Mouse (Mus musculus): ENCODE results near the gene Trpm1. TPM values are rescaled to one million over a fixed set of nuclear protein-coding genes. Genes with fewer than 3 reads are reported as not detected.

Trpm1 gene
- total RNA-seq, 2 experiments from 2014 or later: not detected

DNA sequence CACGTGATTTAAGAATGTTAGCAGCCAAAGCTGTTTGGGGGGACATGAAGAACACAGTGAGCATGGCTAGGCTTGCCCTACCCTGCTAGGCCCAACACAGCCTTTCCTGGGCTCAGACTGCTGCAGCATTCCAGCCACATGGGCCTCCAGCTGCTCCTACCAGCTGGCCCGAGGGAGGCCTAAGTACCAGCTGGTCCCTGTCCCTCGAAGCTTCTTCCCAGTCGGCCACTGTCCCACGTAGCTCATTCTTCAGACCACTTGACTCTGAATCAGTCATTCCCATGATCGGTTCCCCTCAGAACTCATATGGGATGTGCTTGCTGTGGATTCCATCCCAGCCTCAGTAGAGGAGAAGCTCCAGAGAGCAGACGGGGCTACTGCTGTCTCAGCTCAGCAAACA, 8.4 kb downstream of the Trpm1 start:
- no peak for ATAC-seq (replicated peaks; ENCODE audit: low FRiP score, poor library complexity, severe bottlenecking)

DNA sequence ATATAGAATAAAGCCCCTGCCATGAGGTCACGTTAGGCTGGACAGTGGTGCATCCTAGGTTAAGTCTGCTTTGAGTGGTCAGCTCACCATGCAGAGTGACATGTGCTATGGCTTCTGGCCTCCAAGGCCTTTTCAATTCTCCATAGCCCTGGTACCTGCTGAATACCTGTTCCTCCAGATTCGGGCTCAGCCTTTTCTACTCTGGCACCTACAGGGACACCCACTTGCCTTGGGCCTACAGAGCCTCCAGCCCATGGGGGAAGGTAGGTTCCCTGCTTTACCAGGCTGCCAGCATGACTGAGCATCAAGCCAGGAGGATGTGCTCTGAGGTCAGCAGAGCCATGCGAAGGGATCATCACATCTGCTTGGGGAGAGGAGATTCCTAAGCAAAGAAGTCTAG, 9.5 kb downstream of the Trpm1 start:
- ATAC-seq (replicated peaks; ENCODE audit: low FRiP score, poor library complexity, severe bottlenecking): no peak

DNA sequence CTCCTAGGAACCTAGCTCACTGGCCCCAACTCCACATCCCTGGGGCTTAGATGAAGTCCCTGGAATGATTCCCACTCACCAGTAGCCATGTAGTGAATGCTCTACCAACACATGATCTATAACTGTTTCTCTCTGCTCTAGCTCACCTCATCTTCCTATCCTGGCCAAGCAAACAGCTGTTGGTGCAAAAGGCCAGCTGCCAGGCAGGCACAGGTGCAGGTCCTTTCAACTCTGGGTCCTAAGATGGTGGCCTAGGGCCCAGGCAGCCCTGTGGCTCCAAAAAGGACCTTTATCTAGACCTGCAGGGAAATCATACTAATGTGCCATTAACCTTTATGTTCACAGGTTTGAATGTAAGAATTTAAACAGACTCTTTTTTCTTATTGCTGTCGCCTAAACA, 10.3 kb downstream of the Trpm1 start:
- ATAC-seq (replicated peaks; ENCODE audit: low FRiP score, poor library complexity, severe bottlenecking): no peak

DNA sequence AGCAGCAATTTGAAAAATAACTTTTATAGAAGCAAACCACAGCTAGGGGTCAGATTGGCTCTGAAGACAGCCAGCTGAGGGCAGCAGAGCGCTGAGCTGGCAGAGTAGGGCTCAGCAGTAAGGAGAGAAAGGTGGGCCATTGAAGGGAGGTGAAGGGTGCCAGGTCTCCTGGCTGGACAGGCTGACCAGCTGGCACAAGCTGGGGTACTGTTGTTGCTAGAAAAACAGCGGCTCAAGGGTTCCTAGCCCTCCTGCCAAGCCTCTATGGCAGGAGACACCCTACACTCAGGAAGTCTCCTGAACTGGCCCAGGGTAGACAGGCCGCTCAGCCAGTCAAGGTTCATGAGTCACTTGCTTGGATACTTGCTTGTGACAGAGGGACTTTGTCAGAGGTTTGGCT, 11.4 kb downstream of the Trpm1 start:
- ATAC-seq (replicated peaks; ENCODE audit: low FRiP score, poor library complexity, severe bottlenecking): no peak

DNA sequence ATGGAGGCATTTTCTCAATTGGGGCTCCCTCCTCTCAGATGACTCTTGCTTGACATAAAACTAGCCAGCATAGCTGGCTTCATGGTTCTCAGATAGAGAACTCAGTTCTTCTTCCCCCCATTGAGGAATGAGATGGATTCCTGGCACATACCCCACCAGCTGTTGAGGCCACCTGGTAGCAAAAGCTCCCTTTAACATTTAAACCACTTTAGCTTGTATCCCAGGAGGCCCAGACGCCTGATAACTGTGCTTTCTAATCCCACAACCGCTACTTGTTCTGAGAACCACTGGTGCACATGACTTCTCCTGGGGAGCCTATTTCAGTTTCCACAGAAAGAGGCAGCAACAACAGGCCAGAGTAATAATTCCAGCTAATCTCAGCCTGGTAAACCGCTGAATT, 12.4 kb downstream of the Trpm1 start:
- no peak for ATAC-seq (replicated peaks; ENCODE audit: low FRiP score, poor library complexity, severe bottlenecking)

DNA sequence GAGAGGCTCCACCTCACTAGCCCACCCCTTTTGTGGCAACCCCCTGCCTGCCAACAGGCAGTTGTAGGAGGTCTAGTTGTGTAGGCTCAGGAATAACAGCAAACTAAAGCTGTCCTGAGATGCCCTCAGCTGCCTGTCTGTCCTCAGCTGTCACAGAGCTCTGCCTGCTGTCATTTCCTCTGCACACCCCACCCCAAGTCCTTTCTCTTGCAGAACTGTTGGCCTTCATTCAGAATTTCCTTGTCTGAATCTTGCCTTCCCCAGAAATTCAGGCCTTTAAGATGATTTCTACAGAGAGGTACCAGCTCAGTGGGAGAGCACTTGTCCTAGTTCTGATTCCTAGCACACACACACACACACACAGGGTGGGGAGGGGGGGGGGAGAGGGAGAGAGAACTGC, 13.1 kb downstream of the Trpm1 start:
- ATAC-seq (replicated peaks; ENCODE audit: low FRiP score, poor library complexity, severe bottlenecking): no peak

DNA sequence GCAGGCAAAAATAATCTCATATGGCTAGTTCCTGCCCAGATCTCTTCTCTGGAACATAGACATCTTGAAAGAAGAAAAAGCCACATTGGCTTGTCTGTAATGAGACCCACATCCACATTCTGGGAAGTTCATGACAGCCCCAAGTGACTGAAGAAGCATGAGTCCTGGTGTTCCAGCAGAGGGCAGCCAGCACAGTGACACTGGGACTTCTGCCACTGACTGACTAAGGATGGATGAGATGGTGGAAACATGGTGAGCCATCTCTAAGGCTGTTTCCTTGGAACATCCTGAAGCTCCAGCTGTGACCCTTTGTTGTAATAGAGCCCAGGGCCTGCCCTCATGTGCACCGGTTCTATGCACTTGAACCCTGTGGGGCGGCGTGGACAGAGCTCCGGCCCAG, 25.7 kb downstream of the Trpm1 start:
- no peak for ATAC-seq (replicated peaks; ENCODE audit: low FRiP score, poor library complexity, severe bottlenecking)

DNA sequence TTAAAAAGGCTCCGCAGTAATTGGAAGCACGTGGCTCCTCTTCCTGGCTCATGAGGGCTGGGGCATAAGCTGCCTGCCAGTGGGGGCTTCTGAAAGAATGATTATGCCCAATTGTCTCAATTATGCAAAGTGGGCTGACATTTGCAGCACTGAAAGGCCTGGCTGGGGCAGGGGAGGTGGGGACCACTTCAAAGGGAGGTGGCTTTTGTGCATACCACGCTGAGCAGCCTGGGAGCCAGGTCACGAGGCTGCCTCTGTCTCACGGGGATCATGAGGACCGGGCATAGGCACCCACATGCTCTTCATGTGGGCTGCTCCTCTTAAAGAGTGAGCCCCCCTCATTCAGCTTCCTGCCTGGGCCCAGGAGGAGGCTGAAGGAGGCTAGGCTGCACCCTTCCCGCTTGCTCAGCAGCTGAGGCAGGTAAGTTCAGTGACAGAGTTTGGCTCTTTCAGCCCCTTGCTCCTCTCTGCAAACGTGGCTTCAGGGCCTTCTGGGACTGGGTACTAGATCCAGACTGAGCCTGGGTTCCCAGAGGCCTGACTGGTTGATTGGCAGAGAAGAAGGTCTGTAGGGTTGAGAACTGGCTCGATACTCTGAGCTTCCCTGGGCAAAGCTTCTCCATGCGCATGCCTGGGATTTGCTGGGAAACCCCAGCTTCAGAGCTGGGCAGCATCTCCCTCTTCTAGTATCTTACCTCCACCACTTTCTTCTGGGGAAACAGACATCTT, 31.7 kb downstream of the Trpm1 start:
- no peak for ATAC-seq (replicated peaks; ENCODE audit: low FRiP score, poor library complexity, severe bottlenecking)

DNA sequence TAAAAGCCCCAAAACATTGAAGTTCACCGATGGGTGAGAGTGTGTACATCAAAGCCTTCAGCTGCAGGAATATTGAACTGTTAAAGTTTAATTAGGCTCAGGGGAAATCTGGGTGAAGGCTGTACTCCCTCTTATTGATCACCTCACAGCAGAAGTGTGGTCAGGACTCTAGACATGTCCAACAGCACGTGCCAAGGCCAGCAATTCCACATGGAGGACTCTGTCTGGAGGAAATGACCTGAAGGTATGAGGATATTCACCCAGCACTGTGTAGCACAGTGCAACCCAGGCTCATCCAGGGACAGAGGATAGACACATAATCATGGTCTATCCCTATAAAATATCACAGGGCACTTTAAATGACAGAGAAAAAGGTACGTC, 32.3 kb downstream of the Trpm1 start:
- ATAC-seq (replicated peaks; ENCODE audit: low FRiP score, poor library complexity, severe bottlenecking): no peak

DNA sequence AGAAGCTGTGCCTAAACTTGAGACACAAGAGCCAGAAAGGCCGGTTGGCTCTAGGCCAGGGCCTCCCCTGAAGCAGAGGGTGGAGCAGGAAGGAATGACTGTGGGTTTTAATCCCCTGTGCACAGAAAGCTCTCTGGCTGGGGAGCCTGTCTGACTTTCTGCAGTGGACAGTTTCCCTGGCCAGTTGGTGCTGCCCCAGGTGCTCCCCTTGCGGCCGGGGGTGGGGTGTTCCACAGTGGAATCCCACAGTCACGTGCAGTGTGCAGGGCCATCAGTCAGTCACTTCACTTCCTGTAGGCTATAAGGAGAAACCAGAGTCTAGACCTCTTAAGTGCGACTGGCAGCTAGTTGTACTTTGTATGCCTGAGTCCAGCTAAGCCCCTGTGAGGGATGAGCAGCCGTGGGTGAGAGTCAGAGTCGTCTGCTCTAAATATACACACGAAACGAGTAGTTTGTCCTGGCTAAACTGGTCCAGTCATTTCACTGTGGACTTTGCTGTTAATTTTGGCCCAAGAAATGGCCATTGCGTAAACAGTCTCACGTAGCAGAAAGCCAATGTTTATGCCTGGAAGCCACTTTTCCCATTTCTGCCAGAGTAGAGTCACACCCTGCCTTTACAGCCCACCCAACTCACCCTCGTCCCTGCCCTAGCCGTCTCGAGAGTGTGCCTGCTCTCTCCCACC, 38.8 kb downstream of the Trpm1 start:
- no peak for ATAC-seq (replicated peaks; ENCODE audit: low FRiP score, poor library complexity, severe bottlenecking)

DNA sequence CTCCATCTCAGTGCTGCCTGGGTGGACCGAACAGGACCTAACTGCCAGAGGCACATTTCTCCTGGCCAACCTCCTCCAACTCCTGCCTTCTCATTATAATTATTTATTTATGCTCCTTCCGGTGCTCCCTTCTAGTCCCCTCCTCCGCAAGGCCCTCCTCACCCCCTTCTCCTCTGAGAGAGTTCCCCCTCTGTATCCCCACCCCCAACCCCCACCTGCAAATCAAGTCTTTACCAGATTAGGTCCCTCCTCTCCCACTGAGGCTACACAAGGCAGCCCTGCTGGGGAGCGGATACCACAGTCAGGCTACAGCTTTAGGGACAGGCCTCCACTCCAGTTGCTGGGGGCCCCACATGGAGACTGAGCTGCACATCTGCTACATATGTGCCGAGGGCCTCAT, 39.8 kb downstream of the Trpm1 start:
- ATAC-seq (replicated peaks; ENCODE audit: low FRiP score, poor library complexity, severe bottlenecking): no peak

DNA sequence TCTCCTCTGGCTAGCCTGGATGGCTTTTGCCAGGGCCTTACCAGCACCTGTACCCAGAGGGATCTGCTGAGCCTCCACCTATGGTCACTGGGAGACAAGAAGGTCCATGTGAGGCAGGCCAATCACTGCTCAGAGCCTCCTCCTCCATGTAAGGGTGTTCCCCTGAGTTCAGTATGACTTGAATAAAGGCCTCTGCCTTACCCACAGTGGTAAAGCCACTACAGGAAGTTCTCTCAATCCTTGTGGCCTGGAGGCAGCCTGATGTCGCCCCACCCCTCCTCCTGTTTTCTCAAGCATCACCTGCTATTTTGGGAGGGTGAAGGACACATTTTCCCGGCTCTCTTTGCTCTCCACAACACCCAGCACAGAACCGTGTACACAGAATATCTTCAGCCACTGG, 42.5 kb downstream of the Trpm1 start:
- ATAC-seq (replicated peaks; ENCODE audit: low FRiP score, poor library complexity, severe bottlenecking): no peak

DNA sequence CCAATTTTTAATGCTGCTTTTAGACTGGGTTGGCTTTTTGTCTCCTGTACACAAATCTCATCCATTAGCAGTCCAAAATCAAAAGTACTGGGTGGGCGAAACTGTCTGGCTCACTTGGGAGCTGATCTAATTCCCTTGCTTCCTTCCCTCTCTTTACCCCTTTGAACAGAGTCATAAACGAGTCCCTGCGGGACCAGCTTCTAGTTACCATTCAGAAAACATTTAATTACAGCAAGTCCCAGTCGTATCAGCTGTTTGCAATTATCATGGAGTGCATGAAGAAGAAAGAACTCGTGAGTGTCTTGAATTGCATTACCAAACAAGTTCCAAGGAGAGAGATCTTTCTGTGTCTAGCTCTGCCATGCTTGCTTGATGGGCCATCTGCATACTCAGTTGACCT, 55.1 kb downstream of the Trpm1 start:
- no peak for ATAC-seq (replicated peaks; ENCODE audit: low FRiP score, poor library complexity, severe bottlenecking)

DNA sequence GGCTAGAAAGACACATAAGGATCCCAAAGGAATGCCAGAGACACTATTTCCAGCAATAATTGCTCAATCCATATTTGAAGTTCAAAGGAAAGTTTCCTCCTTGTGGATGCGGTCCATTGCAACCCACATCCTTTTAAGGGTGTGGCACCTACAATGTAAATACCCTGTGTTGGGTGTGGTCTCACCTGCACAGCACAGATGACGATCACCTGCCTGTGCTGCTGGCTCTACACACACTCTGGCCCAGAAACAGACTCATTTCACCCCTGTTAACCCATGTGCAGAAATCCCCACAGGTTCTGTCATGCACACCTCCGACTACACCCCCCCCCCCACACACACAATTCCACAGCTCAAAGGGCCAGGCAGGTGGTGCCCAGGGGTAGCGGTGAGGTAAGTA, 59.2 kb downstream of the Trpm1 start:
- ATAC-seq (replicated peaks; ENCODE audit: low FRiP score, poor library complexity, severe bottlenecking): no peak

DNA sequence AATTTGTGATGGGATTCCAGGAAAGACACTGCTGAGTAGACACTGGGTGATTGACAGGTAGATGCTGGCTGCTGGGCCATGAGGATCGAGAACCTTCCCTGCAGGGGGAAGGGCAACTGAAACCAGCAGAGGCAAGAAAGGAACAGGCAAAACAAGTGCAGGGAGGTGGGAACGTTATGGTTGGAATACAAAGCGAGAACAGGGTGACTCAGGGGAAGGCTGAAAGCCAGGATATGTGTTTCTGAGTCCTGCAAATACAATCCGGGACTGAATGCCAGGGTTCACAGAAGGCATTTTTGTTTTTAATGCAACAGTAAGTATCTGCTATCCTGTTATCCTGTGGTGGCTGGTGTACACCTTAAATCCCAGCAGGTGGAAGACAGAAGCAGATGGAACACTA, 60.4 kb downstream of the Trpm1 start:
- ATAC-seq (replicated peaks; ENCODE audit: low FRiP score, poor library complexity, severe bottlenecking): no peak

DNA sequence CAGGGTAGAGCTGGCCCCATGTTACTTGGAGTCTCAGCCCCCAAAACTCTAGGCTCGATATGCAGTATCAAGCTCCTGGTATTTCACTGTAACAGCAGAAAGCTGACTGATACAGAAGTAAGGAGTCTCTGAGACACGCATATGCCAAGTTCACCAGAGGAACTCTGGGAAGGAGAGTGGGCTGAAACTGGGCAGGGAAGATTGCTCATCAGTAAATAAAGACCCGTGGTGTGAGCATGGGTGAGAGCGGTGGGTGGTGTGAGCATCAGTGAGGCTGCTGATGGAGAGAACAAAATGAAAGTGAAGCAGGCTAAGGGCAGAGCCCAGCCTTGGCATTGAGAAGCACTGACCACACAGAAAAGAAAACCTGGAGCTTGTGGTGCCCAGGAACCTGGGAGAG, 62.0 kb downstream of the Trpm1 start:
- no peak for ATAC-seq (replicated peaks; ENCODE audit: low FRiP score, poor library complexity, severe bottlenecking)

DNA sequence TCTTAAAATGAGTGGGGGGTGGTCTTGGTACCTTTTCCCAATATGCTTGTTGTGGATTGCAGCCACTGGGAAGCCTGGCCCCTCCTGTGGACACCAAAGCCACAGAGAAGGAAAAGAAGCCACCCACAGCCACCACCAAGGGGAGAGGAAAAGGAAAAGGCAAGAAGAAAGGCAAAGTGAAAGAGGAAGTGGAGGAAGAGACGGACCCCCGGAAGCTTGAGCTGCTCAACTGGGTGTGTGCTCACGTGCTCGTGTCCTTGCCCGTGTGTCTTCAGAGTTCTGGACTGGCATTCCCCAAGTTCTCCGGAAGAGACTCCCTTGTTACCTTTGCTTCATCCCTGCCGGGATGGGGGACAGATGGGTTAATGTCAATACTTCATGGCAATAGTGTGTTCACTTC, 63.8 kb downstream of the Trpm1 start:
- no peak for ATAC-seq (replicated peaks; ENCODE audit: low FRiP score, poor library complexity, severe bottlenecking)

DNA sequence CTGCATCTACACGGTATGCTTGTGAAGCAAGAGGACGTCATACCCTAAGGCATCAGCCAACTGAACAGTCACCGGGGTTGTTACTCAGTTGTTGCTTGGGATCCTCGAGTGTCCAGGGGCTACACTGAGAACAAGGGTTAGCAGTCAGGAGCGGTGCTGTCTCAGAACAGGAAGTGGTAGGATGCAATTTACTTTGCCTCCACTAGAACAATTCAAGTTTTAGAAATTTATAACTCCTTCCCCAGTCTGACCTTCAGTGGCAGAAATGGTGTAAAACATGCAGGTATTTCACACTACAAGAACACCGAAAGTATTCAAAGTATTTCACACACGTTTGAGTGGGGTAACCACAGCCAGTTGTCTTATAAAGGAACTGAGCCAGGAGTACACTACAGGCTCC, 66.1 kb downstream of the Trpm1 start:
- ATAC-seq (replicated peaks; ENCODE audit: low FRiP score, poor library complexity, severe bottlenecking): no peak

DNA sequence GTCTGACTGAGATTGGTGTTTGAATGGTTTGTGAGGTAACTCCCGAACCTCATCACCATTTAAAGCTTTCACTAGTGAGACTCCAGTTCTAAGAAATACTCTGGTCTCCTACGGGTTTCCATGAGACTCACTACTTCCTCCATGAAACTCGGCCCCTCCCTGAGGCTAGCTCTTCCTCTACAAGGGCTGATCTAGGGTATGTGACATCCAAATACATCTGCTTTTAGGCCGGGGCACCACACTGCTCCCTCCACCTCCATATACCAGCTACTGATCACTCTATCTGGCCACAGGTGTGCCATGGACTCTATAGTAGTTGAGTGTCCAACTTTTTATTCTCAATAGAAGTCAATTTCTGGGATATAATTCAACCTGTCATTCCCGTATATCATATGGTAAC, 69.6 kb downstream of the Trpm1 start:
- ATAC-seq (replicated peaks; ENCODE audit: low FRiP score, poor library complexity, severe bottlenecking): no peak

DNA sequence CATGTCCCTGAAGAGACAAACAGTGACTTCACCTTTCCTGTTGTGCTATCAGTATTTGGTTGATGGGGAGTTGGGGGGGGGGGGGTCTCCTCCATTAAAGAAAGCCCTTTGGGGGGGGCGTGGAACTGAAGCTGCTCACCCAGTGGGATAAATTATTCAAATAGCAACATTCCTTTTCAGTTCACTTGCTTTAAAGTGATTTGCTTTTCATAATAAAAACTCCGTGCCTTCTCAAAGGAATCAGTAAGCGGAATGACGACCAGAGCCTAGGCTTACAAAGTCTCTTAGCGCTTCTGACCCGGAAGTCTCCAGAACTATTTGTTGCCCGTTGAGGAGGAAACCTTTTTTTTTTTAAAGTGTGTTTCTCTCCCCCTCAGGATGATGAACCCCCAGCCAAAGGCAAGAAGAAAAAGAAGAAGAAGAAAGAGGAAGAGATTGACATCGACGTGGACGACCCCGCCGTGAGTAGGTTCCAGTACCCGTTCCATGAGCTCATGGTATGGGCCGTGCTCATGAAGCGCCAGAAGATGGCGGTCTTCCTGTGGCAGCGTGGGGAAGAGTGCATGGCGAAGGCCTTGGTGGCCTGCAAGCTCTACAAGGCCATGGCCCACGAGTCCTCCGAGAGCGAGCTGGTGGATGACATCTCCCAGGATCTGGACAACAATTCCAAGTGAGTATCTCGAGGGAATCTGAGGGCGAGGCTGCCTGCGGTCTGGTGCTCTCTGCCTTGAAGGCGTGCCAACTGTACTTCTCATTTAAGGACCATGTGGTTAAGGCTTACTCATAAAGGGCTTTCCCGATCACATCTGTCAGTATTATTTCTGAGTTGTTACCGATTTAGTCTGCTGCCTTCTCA, 72.9 kb downstream of the Trpm1 start:
- no peak for ATAC-seq (replicated peaks; ENCODE audit: low FRiP score, poor library complexity, severe bottlenecking)

DNA sequence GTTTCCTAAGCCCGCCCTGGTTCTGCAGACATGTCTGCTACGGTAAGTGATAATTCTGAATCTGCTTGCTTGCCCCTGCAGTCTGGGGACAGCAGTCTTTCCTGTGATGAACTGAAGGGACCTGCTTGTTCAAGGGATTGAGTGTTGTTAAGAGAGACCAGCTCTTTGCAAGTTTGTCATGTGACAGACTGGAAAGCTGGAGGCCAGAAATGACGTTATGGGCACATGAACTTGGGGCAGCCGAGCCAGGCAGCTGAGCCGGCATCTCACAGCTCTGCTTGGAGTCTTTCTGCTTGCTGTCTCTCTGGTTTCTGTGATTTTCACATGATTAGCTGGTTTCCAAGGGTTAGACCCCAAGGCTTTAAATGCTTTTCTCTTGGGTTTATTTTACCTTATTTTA, 74.0 kb downstream of the Trpm1 start:
- no peak for ATAC-seq (replicated peaks; ENCODE audit: low FRiP score, poor library complexity, severe bottlenecking)

Data from erythroid progenitor cell, adult 5-6 weeks (primary cell).